Mouse (Mus musculus): ENCODE results near the gene Lancl2. TPM values are rescaled to one million over a fixed set of nuclear protein-coding genes. Genes with fewer than 3 reads are reported as not detected.
A peak's percentile ranks its signal among the peaks of the same experiment; 100 is the strongest.

The Lancl2 gene
- polyA plus RNA-seq, 1 experiment from 2014 or later: 102 TPM

- Histone ChIP-seq H3K27me3 (ENCODE audit: control insufficient read depth, insufficient read depth, low read length) (no peaks in the 10 kb centered on the region), H3K9me3 (ENCODE audit: control insufficient read depth, low read length) (no peaks in the 10 kb centered on the region), H3K4me1 (ENCODE audit: control insufficient read depth, insufficient read depth, low read length) (no peaks in the 10 kb centered on the region), H3K36me3 (ENCODE audit: control insufficient read depth, insufficient read depth, low read length) (peaks cover 20% of the 10 kb centered on the region), H3K4me3 (replicated peaks; ENCODE audit: low read depth, low read length) (no peak overlapping the region), H3K4me2 (ENCODE audit: low read length) (no peak overlapping the region), H3K9ac (replicated peaks; ENCODE audit: low read length) (no peak overlapping the region), H3K27ac (replicated peaks; ENCODE audit: low read depth, low read length) (no peak overlapping the region)
- DNase-seq: no peak
- ATAC-seq (ENCODE audit: low FRiP score, low TSS enrichment): no peak; the same call in 1 of the 2 replicates
- WGBS: 94% methylated on average over 9 of the region's 9 CpGs
Measured at GRCm38 (mm10) chr6:57753962-57754759, 51.8 kb downstream of the Lancl2 start.

- H3K36me3 ChIP-seq (ENCODE audit: control insufficient read depth, insufficient read depth, low read length): peaks cover 15% of the 10 kb centered on the region
- H3K27me3 ChIP-seq (ENCODE audit: control insufficient read depth, insufficient read depth, low read length): no peaks in the 10 kb centered on the region
- H3K4me2 ChIP-seq (ENCODE audit: low read length): no peak overlapping the region
- H3K9ac ChIP-seq (replicated peaks; ENCODE audit: low read length): no peak overlapping the region
- H3K4me1 ChIP-seq (ENCODE audit: control insufficient read depth, insufficient read depth, low read length): 0 out of 2 replicates have a peak, but pooled peaks cover 4% of the 10 kb centered on the region
- H3K27ac ChIP-seq (replicated peaks; ENCODE audit: low read depth, low read length): no peak overlapping the region
- DNase-seq: no peak
- no peaks in the 10 kb centered on the region for H3K9me3 ChIP-seq (ENCODE audit: control insufficient read depth, low read length)
- ATAC-seq (ENCODE audit: low FRiP score, low TSS enrichment): no peak
- no peak overlapping the region for H3K4me3 ChIP-seq (replicated peaks; ENCODE audit: low read depth, low read length)
Measured at GRCm38 (mm10) chr6:57763054-57763453, 60.7 kb downstream of the Lancl2 start.

- Histone ChIP-seq H3K27me3 (ENCODE audit: control insufficient read depth, insufficient read depth, low read length) (no peaks in the 10 kb centered on the region), H3K9ac (replicated peaks; ENCODE audit: low read length) (no peak overlapping the region), H3K36me3 (ENCODE audit: control insufficient read depth, insufficient read depth, low read length) (peaks cover 18% of the 10 kb centered on the region; the same call in 1 of the 2 replicates), H3K27ac (replicated peaks; ENCODE audit: low read depth, low read length) (no peak overlapping the region), H3K9me3 (ENCODE audit: control insufficient read depth, low read length) (no peaks in the 10 kb centered on the region), H3K4me2 (ENCODE audit: low read length) (no peak overlapping the region), H3K4me1 (ENCODE audit: control insufficient read depth, insufficient read depth, low read length) (0 out of 2 replicates have a peak, but pooled peaks cover 4% of the 10 kb centered on the region), H3K4me3 (replicated peaks; ENCODE audit: low read depth, low read length) (no peak overlapping the region)
- no peak for ATAC-seq (ENCODE audit: low FRiP score, low TSS enrichment)
- WGBS: 68% methylated on average over 3 of the region's 3 CpGs
- peak; percentile 37 for DNase-seq
Measured at GRCm38 (mm10) chr6:57765095-57765878, 62.9 kb downstream of the Lancl2 start.

- no peak overlapping the region for H3K9ac ChIP-seq (replicated peaks; ENCODE audit: low read length)
- no peaks in the 10 kb centered on the region for H3K9me3 ChIP-seq (ENCODE audit: control insufficient read depth, low read length)
- H3K4me2 ChIP-seq (ENCODE audit: low read length): no peak overlapping the region
- no peaks in the 10 kb centered on the region for H3K27me3 ChIP-seq (ENCODE audit: control insufficient read depth, insufficient read depth, low read length)
- H3K36me3 ChIP-seq (ENCODE audit: control insufficient read depth, insufficient read depth, low read length): peaks cover 20% of the 10 kb centered on the region; the same call in 1 of the 2 replicates
- no peak overlapping the region for H3K27ac ChIP-seq (replicated peaks; ENCODE audit: low read depth, low read length)
- 0 out of 2 replicates have a peak, but pooled peaks cover 4% of the 10 kb centered on the region for H3K4me1 ChIP-seq (ENCODE audit: control insufficient read depth, insufficient read depth, low read length)
- H3K4me3 ChIP-seq (replicated peaks; ENCODE audit: low read depth, low read length): no peak overlapping the region
- DNase-seq (no peak), ATAC-seq (ENCODE audit: low FRiP score, low TSS enrichment) (no peak)
- 96% methylated on average over 1 of the region's 1 CpGs for WGBS
Measured at GRCm38 (mm10) chr6:57766287-57766686, 63.9 kb downstream of the Lancl2 start.

GRCm38 (mm10) chr6:57767112-57767868, 65.0 kb downstream of the Lancl2 start:
- Histone ChIP-seq H3K36me3 (ENCODE audit: control insufficient read depth, insufficient read depth, low read length) (peaks cover 17% of the 10 kb centered on the region; the same call in 1 of the 2 replicates), H3K4me3 (replicated peaks; ENCODE audit: low read depth, low read length) (no peak overlapping the region), H3K9me3 (ENCODE audit: control insufficient read depth, low read length) (no peaks in the 10 kb centered on the region), H3K9ac (replicated peaks; ENCODE audit: low read length) (no peak overlapping the region), H3K27ac (replicated peaks; ENCODE audit: low read depth, low read length) (no peak overlapping the region), H3K4me1 (ENCODE audit: control insufficient read depth, insufficient read depth, low read length) (0 out of 2 replicates have a peak, but pooled peaks cover 4% of the 10 kb centered on the region), H3K4me2 (ENCODE audit: low read length) (no peak overlapping the region), H3K27me3 (ENCODE audit: control insufficient read depth, insufficient read depth, low read length) (no peaks in the 10 kb centered on the region)
- 84% methylated on average over 8 of the region's 8 CpGs for WGBS
- ATAC-seq (ENCODE audit: low FRiP score, low TSS enrichment): no peak
- DNase-seq: no peak

GRCm38 (mm10) chr6:57768948-57769525, 66.7 kb downstream of the Lancl2 start:
- no peak overlapping the region for H3K27ac ChIP-seq (replicated peaks; ENCODE audit: low read depth, low read length)
- H3K27me3 ChIP-seq (ENCODE audit: control insufficient read depth, insufficient read depth, low read length): no peaks in the 10 kb centered on the region
- H3K9me3 ChIP-seq (ENCODE audit: control insufficient read depth, low read length): no peaks in the 10 kb centered on the region
- H3K4me1 ChIP-seq (ENCODE audit: control insufficient read depth, insufficient read depth, low read length): 0 out of 2 replicates have a peak, but pooled peaks cover 4% of the 10 kb centered on the region
- H3K4me2 ChIP-seq (ENCODE audit: low read length): no peak overlapping the region
- ATAC-seq (ENCODE audit: low FRiP score, low TSS enrichment): no peak
- WGBS: 95% methylated on average over 7 of the region's 7 CpGs
- H3K36me3 ChIP-seq (ENCODE audit: control insufficient read depth, insufficient read depth, low read length): peaks cover 29% of the 10 kb centered on the region
- DNase-seq: no peak
- H3K9ac ChIP-seq (replicated peaks; ENCODE audit: low read length): no peak overlapping the region
- no peak overlapping the region for H3K4me3 ChIP-seq (replicated peaks; ENCODE audit: low read depth, low read length)

- WGBS: 100% methylated on average over 1 of the region's 1 CpGs
Measured at GRCm38 (mm10) chr6:57770467-57771190, 68.3 kb downstream of the Lancl2 start.

More at GRCm38 (mm10) chr6:57770467-57771190, 68.3 kb downstream of the Lancl2 start:
- H3K9me3 ChIP-seq (ENCODE audit: control insufficient read depth, low read length): no peaks in the 10 kb centered on the region
- H3K27ac ChIP-seq (replicated peaks; ENCODE audit: low read depth, low read length): no peak overlapping the region
- no peaks in the 10 kb centered on the region for H3K4me1 ChIP-seq (ENCODE audit: control insufficient read depth, insufficient read depth, low read length)
- no peaks in the 10 kb centered on the region for H3K27me3 ChIP-seq (ENCODE audit: control insufficient read depth, insufficient read depth, low read length)
- no peak overlapping the region for H3K9ac ChIP-seq (replicated peaks; ENCODE audit: low read length)
- H3K36me3 ChIP-seq (ENCODE audit: control insufficient read depth, insufficient read depth, low read length): peaks cover 39% of the 10 kb centered on the region
- DNase-seq (no peak), ATAC-seq (ENCODE audit: low FRiP score, low TSS enrichment) (no peak)
- H3K4me2 ChIP-seq (ENCODE audit: low read length): no peak overlapping the region
- no peak overlapping the region for H3K4me3 ChIP-seq (replicated peaks; ENCODE audit: low read depth, low read length)
